Mouse (Mus musculus): Measurements from ENCODE around the gene Ptgis.

- TF ChIP-seq CTCF (IDR thresholded peaks at IDR 0.05; ENCODE audit: extremely low read depth, insufficient read length, insufficient replicate concordance, low read depth, low read length) (no peak), POLR2A (IDR thresholded peaks at IDR 0.05; ENCODE audit: low read depth, low read length) (no peak)
Observed at GRCm38 (mm10) chr2:167163600-167163999, 76.8 kb downstream of the Ptgis start.
